In the genomic region with DNA sequence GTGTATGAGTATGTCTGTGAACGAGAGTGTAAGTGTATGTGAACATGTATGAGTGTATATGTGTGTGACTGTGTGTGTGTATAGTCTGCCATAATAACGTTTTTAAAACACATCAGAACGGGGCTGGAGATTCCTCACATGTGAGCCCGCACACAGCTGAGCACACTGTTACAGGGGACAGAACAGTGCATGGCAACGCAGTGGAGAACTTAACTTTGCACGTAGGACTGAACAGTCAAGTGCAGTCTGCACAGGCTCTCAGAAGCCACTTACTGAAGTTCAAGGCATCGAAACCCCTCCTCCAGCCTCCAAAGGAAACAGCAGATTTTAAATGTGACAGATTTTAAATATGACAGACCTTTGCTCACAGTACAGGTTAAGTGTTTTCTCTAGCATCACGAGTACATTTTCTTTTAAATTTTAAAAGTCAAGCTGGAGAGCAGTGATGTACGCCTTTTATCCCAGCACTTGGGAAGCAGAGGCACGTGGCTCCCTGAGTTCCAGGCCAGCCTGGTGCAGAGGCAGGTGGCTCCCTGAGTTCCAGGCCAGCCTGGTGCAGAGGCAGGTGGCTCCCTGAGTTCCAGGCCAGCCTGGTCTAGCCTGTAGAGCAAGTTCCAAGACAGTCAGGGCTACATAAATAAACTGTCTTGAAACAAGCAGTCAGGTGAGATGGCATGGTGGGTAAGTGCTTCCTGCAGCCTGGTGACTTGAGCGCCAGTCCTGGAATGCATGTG, we compare ENCODE assay signal across 23 mouse cellular contexts.
"Had no signal": no experiment of that assay in that cellular context is flagged by ENCODE, and none has a peak within 500 bp of the region (broad histone marks: within the 10 kb centered on the region; RNA-seq: fewer than 3 reads in every experiment).

No protein-coding gene starts in this region.

- H3K27ac ChIP-seq: kidney, postnatal 0 days; layer of hippocampus, adult 2 months; limb, embryonic 10.5 days; limb, embryonic 13.5 days; liver, embryonic 12.5 days; liver, embryonic 15.5 days; midbrain, embryonic 12.5 days; neural tube, embryonic 13.5 days; stomach, embryonic 15.5 days had no signal

- H3K36me3 ChIP-seq: limb, embryonic 10.5 days; limb, embryonic 13.5 days; liver, embryonic 12.5 days; liver, embryonic 15.5 days; midbrain, embryonic 12.5 days; neural tube, embryonic 13.5 days; stomach, embryonic 15.5 days had no signal

- H3K9me3 ChIP-seq: limb, embryonic 10.5 days; limb, embryonic 13.5 days; liver, embryonic 12.5 days; liver, embryonic 15.5 days; midbrain, embryonic 12.5 days; neural tube, embryonic 13.5 days; stomach, embryonic 15.5 days had no signal

- H3K4me3 ChIP-seq: layer of hippocampus, adult 2 months; limb, embryonic 10.5 days; limb, embryonic 13.5 days; liver, embryonic 12.5 days; liver, embryonic 15.5 days; midbrain, embryonic 12.5 days; myocyte; neural tube, embryonic 13.5 days; stomach, embryonic 15.5 days had no signal

- DNase-seq: kidney, adult 2 months; kidney, postnatal 25 days; layer of hippocampus, adult 9-11 months; liver; lung, postnatal 4 days; retina, postnatal 1 day; right cerebral cortex, postnatal 25 days; spleen, adult 18-20 months; thymus, adult 2 months; thymus, postnatal 14 days; thymus, postnatal 4 days had no signal

- H3K9ac ChIP-seq: limb, embryonic 13.5 days; liver, embryonic 12.5 days; liver, embryonic 15.5 days; midbrain, embryonic 12.5 days; neural tube, embryonic 13.5 days; stomach, embryonic 15.5 days had no signal

- H3K4me2 ChIP-seq: limb, embryonic 13.5 days; liver, embryonic 12.5 days; liver, embryonic 15.5 days; midbrain, embryonic 12.5 days; neural tube, embryonic 13.5 days; stomach, embryonic 15.5 days had no signal

- H3K4me1 ChIP-seq: liver, embryonic 15.5 days; midbrain, embryonic 12.5 days; neural tube, embryonic 13.5 days; stomach, embryonic 15.5 days had no signal

- ATAC-seq: intestine, postnatal 0 days; liver, embryonic 12.5 days; midbrain, embryonic 16.5 days had no signal

- H3K27me3 ChIP-seq: limb, embryonic 13.5 days; liver, embryonic 12.5 days; liver, embryonic 15.5 days; midbrain, embryonic 12.5 days; neural tube, embryonic 13.5 days; stomach, embryonic 15.5 days had no signal
